Mouse (Mus musculus): ENCODE data around the gene Fgfr2. TPM values are rescaled to one million over a fixed set of nuclear protein-coding genes. Genes with fewer than 3 reads are reported as not detected.

Fgfr2 gene
- polyA plus RNA-seq, 1 experiment = 59.9 TPM

DNA sequence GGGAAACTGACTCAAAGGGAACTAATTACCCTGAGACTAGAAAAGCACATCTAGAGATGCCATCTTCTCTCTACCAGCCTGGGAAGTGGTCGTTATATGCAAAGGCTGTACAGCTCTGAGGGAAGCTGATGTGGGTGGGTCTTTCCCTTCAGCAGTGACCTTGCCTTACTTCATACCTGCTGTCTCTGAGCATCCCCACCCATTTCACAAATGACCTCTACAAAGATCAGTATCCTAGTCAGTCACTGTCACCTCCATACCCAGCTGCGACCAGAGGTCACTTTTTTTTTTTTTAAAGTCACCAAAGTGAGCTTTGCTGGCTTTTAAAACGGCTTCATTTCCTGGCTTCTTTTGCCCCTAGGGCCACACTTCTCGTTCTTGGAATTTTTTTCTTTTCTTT lies 2869.9 kb downstream of the Fgfr2 start:
- Histone ChIP-seq H3K4me1 (ENCODE audit: control insufficient read depth, insufficient read depth, low read length) (peaks cover 11% of the 10 kb centered on the region), H3K27ac (ENCODE audit: insufficient read depth, low read length) (no peak overlapping the region), H3K4me3 (ENCODE audit: insufficient read depth, low read length) (no peak overlapping the region)
- TF ChIP-seq CTCF (IDR thresholded peaks at IDR 0.05; ENCODE audit: borderline replicate concordance, insufficient read depth, low read length) (no peak), POLR2A (IDR thresholded peaks at IDR 0.05; ENCODE audit: low read depth, low read length) (no peak)

DNA sequence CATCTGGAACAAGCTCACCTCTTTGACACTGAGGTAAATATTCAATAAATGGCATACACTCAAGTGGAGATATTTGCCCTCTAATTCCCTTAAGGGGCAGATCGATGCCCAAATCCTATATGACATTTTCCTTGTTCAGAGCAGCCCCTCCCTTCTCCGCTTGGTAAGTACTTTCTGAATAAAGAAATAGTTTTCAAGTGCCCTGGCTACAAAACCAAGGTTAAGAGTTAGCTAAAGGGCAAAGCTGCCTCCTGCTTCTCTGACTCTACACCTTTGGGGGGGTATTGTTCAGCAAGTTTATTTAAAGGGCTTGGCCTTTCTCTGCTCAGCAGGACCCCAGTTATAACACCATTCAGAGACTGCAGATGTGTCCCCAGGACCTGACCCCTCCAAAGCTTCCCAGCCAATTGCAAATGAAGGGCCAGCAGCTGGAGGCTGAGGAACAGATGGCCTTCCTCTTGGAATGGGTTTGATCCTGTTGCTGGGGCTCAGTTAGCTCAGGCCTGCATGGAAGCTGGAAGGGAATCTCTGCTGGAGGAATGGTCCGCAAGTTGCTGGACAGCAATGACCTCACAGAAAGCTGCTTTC lies 2871.1 kb downstream of the Fgfr2 start:
- Histone ChIP-seq H3K4me3 (ENCODE audit: insufficient read depth, low read length) (no peak overlapping the region), H3K4me1 (ENCODE audit: control insufficient read depth, insufficient read depth, low read length) (peaks cover 9% of the 10 kb centered on the region; the same call in 1 of the 2 replicates), H3K27ac (ENCODE audit: insufficient read depth, low read length) (no peak overlapping the region)
- TF ChIP-seq POLR2A (IDR thresholded peaks at IDR 0.05; ENCODE audit: low read depth, low read length) = no peak
- TF ChIP-seq CTCF (IDR thresholded peaks at IDR 0.05; ENCODE audit: borderline replicate concordance, insufficient read depth, low read length) = no peak

DNA sequence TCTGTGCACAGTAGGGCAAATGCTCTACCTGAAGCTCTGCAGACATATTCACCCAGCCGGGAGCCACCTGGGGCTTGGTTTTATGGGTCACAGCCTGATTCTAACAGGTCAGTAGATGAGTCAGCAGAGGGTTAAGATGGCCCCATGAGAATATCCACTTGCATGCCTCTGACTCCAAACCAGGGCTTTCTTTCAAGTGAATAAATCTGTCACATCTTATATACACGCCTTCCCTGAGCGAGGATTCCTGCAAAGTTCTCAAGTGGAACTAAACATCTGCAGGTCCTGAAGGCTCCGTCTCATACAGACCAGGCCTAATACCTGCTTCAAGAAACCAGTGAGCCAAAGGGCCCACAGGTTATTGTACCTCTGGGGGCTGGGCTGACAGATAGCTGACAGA lies 2872.2 kb downstream of the Fgfr2 start:
- no peak overlapping the region for H3K4me3 ChIP-seq (ENCODE audit: insufficient read depth, low read length)
- peaks cover 9% of the 10 kb centered on the region; the same call in 1 of the 2 replicates for H3K4me1 ChIP-seq (ENCODE audit: control insufficient read depth, insufficient read depth, low read length)
- TF ChIP-seq POLR2A (IDR thresholded peaks at IDR 0.05; ENCODE audit: low read depth, low read length) (no peak), CTCF (IDR thresholded peaks at IDR 0.05; ENCODE audit: borderline replicate concordance, insufficient read depth, low read length) (no peak)
- H3K27ac ChIP-seq (ENCODE audit: insufficient read depth, low read length) = no peak overlapping the region

DNA sequence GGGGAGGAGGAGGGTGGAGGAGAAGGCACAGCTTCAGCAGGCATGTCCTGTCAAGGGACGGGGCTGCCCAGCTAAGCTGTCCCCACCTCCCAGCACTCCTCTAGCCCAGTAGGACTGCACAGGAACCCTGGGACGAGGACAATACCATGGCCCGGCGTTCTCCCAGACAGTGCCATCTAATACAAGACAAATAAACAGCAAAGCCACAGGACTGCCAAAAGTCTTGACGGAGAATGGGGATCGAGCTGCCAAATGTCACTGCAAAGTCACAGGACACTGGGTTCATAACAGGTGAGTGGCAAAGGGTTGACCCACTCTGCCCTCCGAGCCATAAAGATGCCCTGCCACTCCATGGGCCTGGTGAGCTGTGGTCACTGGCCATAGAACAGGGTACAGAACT lies 2874.7 kb downstream of the Fgfr2 start:
- H3K4me3 ChIP-seq (ENCODE audit: insufficient read depth, low read length) = no peak overlapping the region
- no peak for TF ChIP-seq CTCF (IDR thresholded peaks at IDR 0.05; ENCODE audit: borderline replicate concordance, insufficient read depth, low read length)
- no peak for TF ChIP-seq POLR2A (IDR thresholded peaks at IDR 0.05; ENCODE audit: low read depth, low read length)
- peaks cover 6% of the 10 kb centered on the region; the same call in 1 of the 2 replicates for H3K4me1 ChIP-seq (ENCODE audit: control insufficient read depth, insufficient read depth, low read length)
- no peak overlapping the region for H3K27ac ChIP-seq (ENCODE audit: insufficient read depth, low read length)

DNA sequence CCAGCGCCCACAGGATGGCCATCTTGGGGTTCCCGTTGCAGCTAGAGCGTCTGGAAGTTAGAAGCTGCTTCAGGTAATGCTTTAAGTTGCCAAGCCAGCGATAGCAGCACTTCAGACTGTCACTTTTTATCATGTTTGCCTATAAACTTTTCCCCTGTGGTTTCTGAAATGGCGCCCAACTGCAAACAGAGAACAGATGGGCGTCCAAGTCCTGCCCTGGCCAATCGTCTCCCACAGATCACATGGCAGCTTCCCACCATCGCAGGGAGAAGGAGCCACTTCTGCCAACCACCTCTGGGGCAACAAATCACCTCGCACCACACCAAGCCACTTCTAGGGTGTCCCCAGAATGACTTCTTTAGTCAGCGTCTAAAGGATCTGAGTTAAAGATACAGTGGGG lies 2875.3 kb downstream of the Fgfr2 start:
- Histone ChIP-seq H3K27ac (ENCODE audit: insufficient read depth, low read length) (no peak overlapping the region), H3K4me3 (ENCODE audit: insufficient read depth, low read length) (no peak overlapping the region), H3K4me1 (ENCODE audit: control insufficient read depth, insufficient read depth, low read length) (peaks cover 6% of the 10 kb centered on the region; the same call in 1 of the 2 replicates)
- no peak for TF ChIP-seq POLR2A (IDR thresholded peaks at IDR 0.05; ENCODE audit: low read depth, low read length)
- TF ChIP-seq CTCF (IDR thresholded peaks at IDR 0.05; ENCODE audit: borderline replicate concordance, insufficient read depth, low read length) = no peak

DNA sequence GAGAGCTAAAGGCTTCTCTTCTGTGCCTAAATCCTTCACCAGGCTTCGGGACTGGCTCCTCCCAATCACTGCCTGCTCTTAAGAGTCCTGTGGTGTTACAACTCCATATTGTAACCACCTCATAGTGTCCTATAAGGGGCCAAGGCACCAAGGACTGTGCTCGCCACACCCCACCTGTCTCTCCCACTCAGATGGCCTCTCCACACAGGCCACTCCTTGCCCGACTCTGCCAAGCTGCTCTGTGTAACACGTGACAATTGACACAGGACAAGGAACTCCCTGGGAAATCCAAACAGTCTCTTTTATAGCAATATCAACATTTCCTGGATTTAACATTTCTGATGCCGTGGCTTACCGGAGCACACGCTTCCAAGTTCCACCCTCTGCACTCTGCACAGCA lies 2876.7 kb downstream of the Fgfr2 start:
- Histone ChIP-seq H3K4me3 (ENCODE audit: insufficient read depth, low read length) (no peak overlapping the region), H3K27ac (ENCODE audit: insufficient read depth, low read length) (no peak overlapping the region), H3K4me1 (ENCODE audit: control insufficient read depth, insufficient read depth, low read length) (peaks cover 3% of the 10 kb centered on the region; the same call in 1 of the 2 replicates)
- TF ChIP-seq POLR2A (IDR thresholded peaks at IDR 0.05; ENCODE audit: low read depth, low read length) = no peak
- no peak for TF ChIP-seq CTCF (IDR thresholded peaks at IDR 0.05; ENCODE audit: borderline replicate concordance, insufficient read depth, low read length)

DNA sequence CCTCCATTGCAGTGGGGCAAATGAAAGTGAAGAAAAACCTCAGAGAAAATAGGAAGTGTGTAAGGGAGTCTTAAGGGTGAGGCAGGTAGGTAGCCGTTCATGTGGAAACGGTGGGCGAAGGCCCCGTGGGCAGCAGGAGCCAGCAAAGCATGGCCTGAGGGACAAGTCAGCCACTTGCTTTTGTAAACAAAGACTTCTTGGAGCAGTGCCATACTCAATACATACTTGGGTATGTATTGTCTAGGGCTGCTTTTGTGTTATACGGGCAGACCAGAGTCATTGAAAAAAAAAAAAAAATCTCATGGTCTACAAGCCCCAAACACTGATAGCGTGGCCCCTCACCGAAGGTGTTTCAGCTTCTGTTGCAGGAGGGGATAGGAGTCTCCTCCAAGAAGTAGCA lies 2878.6 kb downstream of the Fgfr2 start:
- H3K4me1 ChIP-seq (ENCODE audit: control insufficient read depth, insufficient read depth, low read length) = 0 out of 2 replicates have a peak, but pooled peaks cover 2% of the 10 kb centered on the region
- H3K4me3 ChIP-seq (ENCODE audit: insufficient read depth, low read length) = no peak overlapping the region
- TF ChIP-seq CTCF (IDR thresholded peaks at IDR 0.05; ENCODE audit: borderline replicate concordance, insufficient read depth, low read length) (no peak), POLR2A (IDR thresholded peaks at IDR 0.05; ENCODE audit: low read depth, low read length) (no peak)
- H3K27ac ChIP-seq (ENCODE audit: insufficient read depth, low read length) = no peak overlapping the region

DNA sequence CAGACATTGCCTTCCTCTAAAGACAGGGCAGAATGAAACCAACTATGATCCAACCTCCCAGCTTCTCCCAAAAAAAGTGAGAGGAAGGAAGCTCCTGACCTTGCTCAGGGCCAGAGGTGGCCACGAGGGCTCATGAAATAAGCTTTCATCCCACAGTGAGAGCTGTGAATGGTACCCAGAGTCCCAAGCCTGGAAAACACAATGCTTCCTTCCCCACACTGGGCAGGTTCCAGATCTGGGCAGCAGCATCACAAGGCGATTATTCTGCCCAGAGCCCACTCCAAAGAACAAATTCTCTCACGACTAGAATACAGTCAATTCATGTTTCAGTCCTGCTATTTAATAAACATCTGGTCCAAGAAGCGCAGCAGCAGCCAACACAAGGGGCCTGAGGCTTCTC lies 2879.3 kb downstream of the Fgfr2 start:
- Histone ChIP-seq H3K4me3 (ENCODE audit: insufficient read depth, low read length) (no peak overlapping the region), H3K27ac (ENCODE audit: insufficient read depth, low read length) (no peak overlapping the region), H3K4me1 (ENCODE audit: control insufficient read depth, insufficient read depth, low read length) (0 out of 2 replicates have a peak, but pooled peaks cover 2% of the 10 kb centered on the region)
- no peak for TF ChIP-seq POLR2A (IDR thresholded peaks at IDR 0.05; ENCODE audit: low read depth, low read length)
- TF ChIP-seq CTCF (IDR thresholded peaks at IDR 0.05; ENCODE audit: borderline replicate concordance, insufficient read depth, low read length) = no peak

DNA sequence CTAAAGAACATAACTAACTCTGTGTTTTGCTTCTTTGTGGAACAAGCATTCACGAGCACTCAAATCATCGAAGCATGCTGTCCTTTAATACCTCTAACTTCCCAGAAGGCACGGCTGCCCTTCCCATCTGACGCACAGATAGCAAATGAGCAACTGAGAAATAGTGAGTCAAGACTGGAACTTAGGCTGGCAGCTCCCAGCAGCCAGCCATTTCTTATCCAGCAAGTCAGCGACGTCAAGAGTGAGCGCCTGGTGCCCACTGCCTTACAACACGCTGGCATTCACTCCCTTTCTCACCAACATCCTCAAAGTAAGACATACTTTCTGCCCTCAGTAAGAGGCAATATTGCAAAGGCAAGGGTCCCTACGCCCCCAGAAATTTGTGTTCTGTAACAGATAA lies 2883.0 kb downstream of the Fgfr2 start:
- H3K4me1 ChIP-seq (ENCODE audit: control insufficient read depth, insufficient read depth, low read length) = 0 out of 2 replicates have a peak, but pooled peaks cover 5% of the 10 kb centered on the region
- no peak overlapping the region for H3K27ac ChIP-seq (ENCODE audit: insufficient read depth, low read length)
- no peak overlapping the region for H3K4me3 ChIP-seq (ENCODE audit: insufficient read depth, low read length)
- TF ChIP-seq POLR2A (IDR thresholded peaks at IDR 0.05; ENCODE audit: low read depth, low read length) (no peak), CTCF (IDR thresholded peaks at IDR 0.05; ENCODE audit: borderline replicate concordance, insufficient read depth, low read length) (no peak)

DNA sequence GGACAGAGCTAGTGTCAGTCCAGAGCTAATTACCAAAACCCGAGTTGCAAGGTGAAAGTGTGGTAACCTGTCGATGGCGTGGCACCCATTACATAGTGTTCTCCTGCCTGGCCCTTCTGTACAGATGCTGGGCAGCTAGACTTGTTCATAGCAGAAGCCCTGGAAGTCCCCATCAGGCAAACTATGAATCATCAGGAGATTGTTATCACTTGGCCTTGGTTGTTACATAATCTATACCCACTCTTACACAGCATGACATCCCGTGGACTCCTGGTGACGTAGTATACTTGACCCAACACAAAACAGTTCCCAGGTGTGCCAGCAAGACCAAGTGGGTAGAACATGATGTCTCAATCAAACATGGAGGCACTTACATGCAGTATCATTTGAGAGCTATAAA lies 2885.9 kb downstream of the Fgfr2 start:
- no peak for TF ChIP-seq CTCF (IDR thresholded peaks at IDR 0.05; ENCODE audit: borderline replicate concordance, insufficient read depth, low read length)
- no peak overlapping the region for H3K4me3 ChIP-seq (ENCODE audit: insufficient read depth, low read length)
- no peak overlapping the region for H3K27ac ChIP-seq (ENCODE audit: insufficient read depth, low read length)
- 0 out of 2 replicates have a peak, but pooled peaks cover 3% of the 10 kb centered on the region for H3K4me1 ChIP-seq (ENCODE audit: control insufficient read depth, insufficient read depth, low read length)
